Mouse (Mus musculus) cerebellum, postnatal 14 days (tissue): Measurements from ENCODE around the gene Spin1.
"Not testable (repeated sequence)": the region's sequence is repeated elsewhere in the genome, so short reads cannot be mapped to it uniquely, and the experiment has no call there.

Experiments
- DNase-seq, 2 experiments: peaks; one replicate each; pipeline ENCODE4 v3.0.0; 2021; ENCODE audit warnings: mixed read lengths in 2 of 2

The Spin1 gene

DNA sequence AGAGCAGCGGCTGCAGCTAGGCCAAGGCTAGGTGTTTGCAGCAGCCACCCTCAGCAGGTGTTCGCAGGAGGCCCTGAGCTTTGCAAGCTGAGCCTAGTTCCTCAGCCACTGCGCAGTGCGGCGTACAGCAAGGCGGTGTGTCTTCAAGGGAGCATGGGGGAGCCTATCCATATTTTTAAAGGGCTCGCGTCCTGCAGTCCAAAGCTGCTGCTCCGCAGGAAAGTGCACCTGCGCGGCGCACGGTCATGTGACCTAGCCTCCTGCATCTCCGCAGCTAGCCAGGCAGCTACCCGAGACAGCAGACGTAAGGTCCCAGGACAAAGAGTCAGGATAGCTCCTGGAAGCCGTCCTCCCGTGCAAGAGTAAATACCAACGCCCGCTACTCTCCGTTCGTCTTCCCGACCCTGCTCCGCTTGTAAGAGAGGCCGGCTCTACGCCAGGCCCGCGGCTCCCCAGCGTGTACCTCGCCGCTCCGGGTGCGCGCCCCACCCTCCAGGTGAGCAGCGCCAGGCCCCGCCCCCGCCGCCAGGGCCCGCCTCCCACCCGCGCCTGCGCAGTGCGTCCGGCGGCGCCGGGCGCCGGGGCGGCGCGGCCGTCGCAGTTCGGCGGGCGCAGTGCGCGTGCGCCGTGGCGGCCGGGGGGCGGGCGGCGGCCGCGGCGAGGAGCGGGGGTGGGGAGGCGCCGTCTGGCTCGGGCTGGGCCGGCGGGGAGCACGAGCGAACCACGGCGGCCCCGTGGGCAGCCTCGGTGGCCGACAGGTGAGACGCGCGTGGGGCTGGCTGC, at the start of gene Spin1:
Gene Spin1, plus strand, starts transcription at position 648 of the 783 bp plus-strand sequence.
- peak; percentile 92 to 95 for DNase-seq

GRCm38 (mm10) chr13:51051016-51051415, 49.7 kb upstream of the Spin1 start:
- no peak for DNase-seq

- DNase-seq: no peak
Observed at GRCm38 (mm10) chr13:51052408-51052807, 48.3 kb upstream of the Spin1 start.

DNA sequence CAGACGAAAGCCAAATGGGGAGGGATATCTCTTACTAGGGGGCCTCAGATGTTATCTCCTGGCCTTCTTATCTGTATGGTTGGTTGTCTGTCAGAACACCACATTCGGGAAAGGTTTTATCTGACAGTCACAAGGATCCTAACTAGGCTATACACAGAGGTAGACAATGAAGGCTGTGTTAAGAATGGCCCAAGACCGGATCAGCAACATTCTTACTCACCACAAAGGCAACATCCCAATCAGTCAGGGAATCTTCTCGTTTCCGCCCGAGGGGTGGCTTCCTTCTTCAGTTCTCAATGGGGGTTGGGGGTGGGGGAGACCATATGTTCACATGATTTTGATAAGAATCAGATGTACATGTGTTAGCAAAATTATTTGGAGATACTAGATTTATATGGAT, 37.7 kb upstream of the Spin1 start:
- no peak for DNase-seq

- no peak for DNase-seq
Observed at GRCm38 (mm10) chr13:51063721-51064120, 37.0 kb upstream of the Spin1 start.

DNA sequence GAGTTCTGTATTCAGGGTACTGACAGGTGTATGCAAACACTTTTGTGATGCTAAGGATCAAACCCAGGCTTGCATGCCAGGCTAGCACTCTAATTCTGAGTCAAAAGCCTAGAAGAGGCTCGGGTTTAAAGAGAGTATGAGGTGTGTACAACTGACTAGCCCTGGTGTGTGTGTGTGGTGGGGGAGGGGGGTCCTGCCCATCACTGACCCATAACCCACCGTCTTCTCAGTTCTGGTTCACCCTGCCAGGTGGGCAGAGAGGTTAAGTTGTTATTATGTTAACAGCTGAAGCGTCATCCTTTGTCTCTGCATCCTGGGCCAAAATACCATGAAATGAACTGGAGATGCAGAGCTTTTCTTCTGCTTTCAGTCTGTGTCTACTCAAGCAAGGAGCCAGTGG, 36.3 kb upstream of the Spin1 start:
- no peak for DNase-seq

DNA sequence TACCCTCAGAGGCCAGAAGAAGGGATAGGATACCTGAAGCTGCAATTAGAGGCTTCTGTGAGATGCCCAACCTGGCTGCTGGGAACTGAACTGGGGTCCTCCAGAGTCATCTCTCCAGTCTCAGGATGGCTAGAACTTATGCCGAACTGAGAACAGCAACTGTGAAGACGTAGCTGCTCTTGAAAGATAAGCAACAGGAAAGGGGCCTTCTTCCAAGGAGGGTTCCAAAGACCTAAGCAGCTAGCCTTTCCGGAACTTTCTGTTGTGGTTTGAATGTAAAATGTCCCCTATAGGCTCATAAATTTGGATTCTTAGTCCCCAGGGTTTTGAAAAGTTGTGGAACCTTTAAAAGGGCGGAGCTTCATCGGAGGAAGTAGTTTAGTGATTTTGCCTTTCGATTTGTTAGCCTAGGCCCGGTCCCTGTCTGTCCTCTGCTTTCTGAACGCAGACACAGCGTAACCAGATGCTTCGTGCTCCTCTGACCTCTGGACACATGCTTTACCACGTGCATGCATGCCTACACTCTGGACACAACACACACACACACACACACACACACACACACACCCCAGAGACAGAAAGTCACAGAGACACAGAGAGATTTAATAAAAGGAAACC, 29.5 kb upstream of the Spin1 start:
- no peak for DNase-seq

DNA sequence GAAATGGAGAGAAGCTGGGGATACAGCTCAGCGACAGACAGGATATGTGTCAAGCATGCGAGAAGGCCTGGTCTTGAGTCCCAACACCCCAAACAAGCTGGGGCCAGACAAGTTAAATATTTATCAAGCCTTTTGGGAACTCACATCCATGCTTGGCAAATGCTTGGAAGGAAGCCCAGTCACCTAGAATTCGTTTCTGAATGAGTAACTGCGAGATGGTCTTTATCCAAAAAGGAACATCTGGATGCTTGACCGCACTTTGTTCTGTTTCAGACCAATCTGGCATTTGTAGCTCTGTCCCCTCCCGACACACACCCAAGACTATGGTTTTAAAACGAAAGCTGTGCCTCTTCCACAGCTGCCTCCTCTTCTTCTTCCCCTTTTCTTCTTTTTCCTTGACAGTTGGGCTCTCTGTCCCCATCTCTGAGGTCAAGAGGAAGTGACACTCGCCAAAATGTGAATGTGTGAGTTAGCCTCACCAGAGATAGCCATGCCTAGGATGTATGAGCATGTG, 28.9 kb upstream of the Spin1 start:
- DNase-seq: no peak

DNA sequence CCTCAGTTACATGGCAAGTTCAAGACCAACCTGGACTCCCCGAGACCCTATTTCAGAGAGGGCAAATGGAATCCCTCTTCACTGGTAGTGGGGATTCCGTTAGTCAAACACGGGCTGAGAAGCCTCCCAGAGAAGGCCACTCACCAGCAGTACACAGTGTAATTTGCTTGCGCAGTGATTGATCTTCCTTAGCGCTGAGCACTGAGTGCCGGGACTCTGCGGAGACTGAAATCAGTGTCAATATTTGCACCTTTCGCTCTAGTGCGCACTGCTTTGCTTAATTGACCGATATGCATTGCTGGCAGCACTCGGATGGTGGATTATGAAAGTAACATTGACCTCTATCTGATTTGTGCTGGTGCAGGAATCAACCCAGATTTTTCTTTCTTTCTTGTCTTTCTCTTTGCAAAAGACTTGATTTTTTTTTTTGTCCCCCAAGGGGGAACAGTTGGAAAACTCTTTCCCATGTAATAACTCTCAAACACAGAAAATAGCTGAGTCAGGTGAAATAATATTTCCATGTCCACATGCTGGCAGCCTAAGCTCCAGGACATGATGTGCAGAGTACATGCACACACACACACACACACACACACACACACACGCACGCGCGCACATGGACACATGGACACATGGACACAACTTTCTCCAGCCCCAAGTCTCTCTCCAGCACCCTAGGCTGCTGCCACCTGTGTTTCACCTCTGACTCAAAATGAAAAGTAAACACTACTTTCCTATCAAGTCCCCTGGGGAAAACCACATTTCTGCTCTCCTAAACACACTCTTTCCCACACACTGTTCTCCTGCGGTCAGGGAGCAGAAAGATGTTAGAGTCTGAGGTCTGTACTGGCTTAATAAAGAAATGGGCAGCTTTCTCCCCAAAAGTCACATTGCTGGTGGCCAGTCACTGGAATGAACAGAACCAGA, 27.5 kb upstream of the Spin1 start:
- no peak for DNase-seq

GRCm38 (mm10) chr13:51074081-51074680, 26.5 kb upstream of the Spin1 start:
- DNase-seq: no peak

DNA sequence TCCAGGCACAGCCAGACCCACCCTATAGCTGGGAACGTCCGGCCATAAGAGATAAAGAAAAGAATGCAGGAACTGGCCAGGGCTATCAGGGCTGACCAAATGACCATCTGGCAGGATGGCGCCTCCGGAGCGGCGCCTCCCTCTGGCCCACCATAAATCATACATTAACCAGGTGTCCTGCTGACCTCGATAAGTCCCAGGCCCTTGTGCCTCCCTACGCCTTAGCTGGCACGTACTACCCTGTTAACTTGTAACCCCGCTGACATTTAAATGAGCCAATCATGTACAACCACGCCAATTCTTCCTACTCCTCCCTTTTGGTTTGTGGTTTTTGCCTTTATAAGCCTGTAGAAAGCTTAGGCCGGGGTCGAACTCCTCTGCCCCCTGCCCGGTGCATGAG, 24.5 kb upstream of the Spin1 start:
- not testable (repeated sequence) for DNase-seq

GRCm38 (mm10) chr13:51078586-51078985, 22.1 kb upstream of the Spin1 start:
- not testable (repeated sequence) for DNase-seq

- no peak for DNase-seq
Observed at GRCm38 (mm10) chr13:51080801-51081200, 19.9 kb upstream of the Spin1 start.

GRCm38 (mm10) chr13:51084241-51084640, 16.4 kb upstream of the Spin1 start:
- no peak for DNase-seq

- DNase-seq: no peak
Observed at GRCm38 (mm10) chr13:51085941-51086340, 14.7 kb upstream of the Spin1 start.

GRCm38 (mm10) chr13:51087253-51087652, 13.4 kb upstream of the Spin1 start:
- DNase-seq: no peak

GRCm38 (mm10) chr13:51088207-51088606, 12.5 kb upstream of the Spin1 start:
- no peak for DNase-seq

DNA sequence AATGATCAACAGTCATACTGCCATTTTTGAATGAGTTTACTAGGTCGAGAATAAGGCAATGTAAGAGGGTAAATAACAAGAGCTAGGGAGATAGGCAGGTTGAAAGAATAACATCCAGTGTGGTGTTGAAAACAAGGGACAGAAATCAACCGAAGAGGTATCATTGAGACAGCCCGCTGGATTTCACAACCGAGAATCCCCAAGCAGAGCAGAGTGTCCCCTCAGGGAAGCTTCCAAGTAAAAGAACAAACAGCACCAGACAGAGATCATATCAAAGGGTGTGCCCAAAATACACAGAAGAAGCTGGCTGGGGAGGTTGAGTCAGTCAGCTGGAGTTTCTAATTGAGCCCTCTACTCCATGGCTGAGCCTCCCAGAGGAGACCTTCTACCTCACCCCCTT, 11.6 kb upstream of the Spin1 start:
- no peak for DNase-seq

- DNase-seq: no peak
Observed at GRCm38 (mm10) chr13:51090105-51090661, 10.5 kb upstream of the Spin1 start.

- no peak for DNase-seq
Observed at GRCm38 (mm10) chr13:51093430-51093829, 7.2 kb upstream of the Spin1 start.

GRCm38 (mm10) chr13:51094323-51095195, 6.1 kb upstream of the Spin1 start:
- no peak for DNase-seq
